Mouse (Mus musculus) MEL (cell line): ENCODE results near the gene Ogg1. TPM values are rescaled to one million over a fixed set of nuclear protein-coding genes. Genes with fewer than 3 reads are reported as not detected.

Source experiments
- DNase-seq: peaks from one replicate; pipeline ENCODE4 v3.0.0; 2011; ENCODE audit warnings: low read depth, low spot score
- H3K27ac ChIP-seq: 2 replicates; pipeline ENCODE4 v1.5.1; 2012; ENCODE audit warnings: low read depth, mild to moderate bottlenecking, control low read depth, low read length, moderate library complexity; ENCODE audit not compliant: control insufficient read depth
- H3K27me3 ChIP-seq, 2 experiments: fragments of 150-350 bp in 1 of 2; sonication (generic) in 1 of 2; 2 replicates each; pipeline ENCODE4 v1.6.1; 2012; ENCODE audit warnings: low read length in 2 of 2, mild to moderate bottlenecking in 2 of 2, improper control_type of control experiment in 1 of 2, moderate library complexity in 1 of 2; ENCODE audit not compliant: insufficient read depth in 2 of 2, control insufficient read depth in 1 of 2
- H3K36me3 ChIP-seq, 2 experiments: 2 replicates each; pipeline ENCODE4 v1.6.1; 2012 to 2014; ENCODE audit warnings: low read length in 2 of 2, improper control_type of control experiment in 1 of 2, inconsistent platforms in 1 of 2, mild to moderate bottlenecking in 1 of 2; ENCODE audit not compliant: insufficient read depth in 2 of 2, control insufficient read depth in 1 of 2
- H3K4me1 ChIP-seq, 2 experiments: fragments of 150-350 bp in 1 of 2; sonication (generic) in 1 of 2; 2 replicates each; pipeline ENCODE4 v1.6.1; 2012; ENCODE audit warnings: low read length in 2 of 2, improper control_type of control experiment in 1 of 2, mild to moderate bottlenecking in 1 of 2; ENCODE audit not compliant: insufficient read depth in 2 of 2, control insufficient read depth in 1 of 2
- H3K4me3 ChIP-seq, 2 experiments: fragments of 150-350 bp in 1 of 2; sonication (generic) in 1 of 2; 2 replicates each; pipeline ENCODE4 v1.5.1; 2012; ENCODE audit warnings: low read depth in 2 of 2, low read length in 2 of 2, mild to moderate bottlenecking in 2 of 2, moderate library complexity in 2 of 2, control low read depth in 1 of 2, improper control_type of control experiment in 1 of 2; ENCODE audit not compliant: control insufficient read depth in 1 of 2, insufficient read depth in 1 of 2
- H3K79me2 ChIP-seq: 2 replicates; pipeline ENCODE4 v1.6.1; 2012; ENCODE audit warnings: mild to moderate bottlenecking, low read length, moderate library complexity; ENCODE audit not compliant: control insufficient read depth, poor library complexity, insufficient read depth
- H3K9ac ChIP-seq: 2 replicates; pipeline ENCODE4 v1.6.1; 2012; ENCODE audit warnings: low read depth, mild to moderate bottlenecking, control low read depth, low read length, moderate library complexity; ENCODE audit not compliant: control insufficient read depth, poor library complexity, severe bottlenecking
- H3K9me3 ChIP-seq: fragments of 150-350 bp; sonication (generic); replicated peaks from 2 replicates; pipeline ENCODE4 v1.6.1; 2012; ENCODE audit warnings: mild to moderate bottlenecking, low read length, improper control_type of control experiment, moderate library complexity; ENCODE audit not compliant: insufficient read depth
- BHLHE40 ChIP-seq: IDR thresholded peaks from 2 replicates; pipeline ENCODE4 v1.6.1; 2012; ENCODE audit warnings: low read depth, mild to moderate bottlenecking, inconsistent platforms, low read length, improper control_type of control experiment, borderline replicate concordance
- CHD1 ChIP-seq: IDR thresholded peaks from 2 replicates; pipeline ENCODE4 v1.6.1; 2012; ENCODE audit warnings: low read depth, mild to moderate bottlenecking, inconsistent platforms, low read length, improper control_type of control experiment
- E2F4 ChIP-seq: IDR thresholded peaks from 2 replicates; pipeline ENCODE4 v1.6.1; 2011; ENCODE audit warnings: low read depth, low read length, improper control_type of control experiment, borderline replicate concordance
- EP300 ChIP-seq, 2 experiments: IDR thresholded peaks; 2 replicates each; pipeline ENCODE4 v1.6.1; 2011; ENCODE audit warnings: improper control_type of control experiment in 2 of 2, low read length in 2 of 2, low read depth in 1 of 2, mild to moderate bottlenecking in 1 of 2
- ETS1 ChIP-seq: IDR thresholded peaks from 2 replicates; pipeline ENCODE4 v1.6.1; 2012; ENCODE audit warnings: low read depth, mild to moderate bottlenecking, inconsistent platforms, low read length, improper control_type of control experiment, moderate library complexity
- GABPA ChIP-seq: IDR thresholded peaks from 2 replicates; pipeline ENCODE4 v1.6.1; 2012; ENCODE audit warnings: low read depth, mild to moderate bottlenecking, inconsistent platforms, low read length, improper control_type of control experiment, moderate library complexity
- JUND ChIP-seq: IDR thresholded peaks from 2 replicates; pipeline ENCODE4 v1.6.1; 2011; ENCODE audit warnings: low read depth, mild to moderate bottlenecking, improper control_type of control experiment, low read length
- MAFK ChIP-seq: IDR thresholded peaks from 2 replicates; pipeline ENCODE4 v1.6.1; 2011; ENCODE audit warnings: low read depth, mild to moderate bottlenecking, low read length, improper control_type of control experiment, borderline replicate concordance
- MXI1 ChIP-seq: IDR thresholded peaks from 2 replicates; pipeline ENCODE4 v1.6.1; 2011; ENCODE audit warnings: mild to moderate bottlenecking, low read depth, low read length, improper control_type of control experiment
- MYB ChIP-seq: IDR thresholded peaks from 2 replicates; pipeline ENCODE4 v1.6.1; 2011; ENCODE audit warnings: mild to moderate bottlenecking, low read depth, low read length, improper control_type of control experiment
- MYC ChIP-seq: IDR thresholded peaks from 2 replicates; pipeline ENCODE4 v1.6.1; 2011; ENCODE audit warnings: low read depth, mild to moderate bottlenecking, low read length, improper control_type of control experiment, moderate library complexity
- NRF1 ChIP-seq: IDR thresholded peaks from 2 replicates; pipeline ENCODE4 v1.6.1; 2014; ENCODE audit warnings: low read depth, mild to moderate bottlenecking, inconsistent platforms, low read length, improper control_type of control experiment, moderate library complexity; ENCODE audit not compliant: poor library complexity, insufficient read depth, severe bottlenecking
- POLR2A ChIP-seq, 2 experiments: IDR thresholded peaks; 2 replicates each; pipeline ENCODE4 v1.6.1; 2011 to 2012; ENCODE audit warnings: low read length in 2 of 2, mild to moderate bottlenecking in 2 of 2, control low read depth in 1 of 2, improper control_type of control experiment in 1 of 2, low read depth in 1 of 2, moderate library complexity in 1 of 2; ENCODE audit not compliant: control insufficient read depth in 1 of 2, insufficient read depth in 1 of 2, poor library complexity in 1 of 2
- POLR2AphosphoS5 ChIP-seq: IDR thresholded peaks from 2 replicates; pipeline ENCODE4 v1.6.1; 2012; ENCODE audit warnings: low read depth, borderline replicate concordance, mild to moderate bottlenecking, inconsistent platforms, low read length, moderate library complexity, mixed read lengths
- RAD21 ChIP-seq: IDR thresholded peaks from 2 replicates; pipeline ENCODE4 v1.6.1; 2011; ENCODE audit warnings: mild to moderate bottlenecking, low read depth, low read length, improper control_type of control experiment
- SIN3A ChIP-seq: IDR thresholded peaks from 2 replicates; pipeline ENCODE4 v1.6.1; 2012; ENCODE audit warnings: low read length, improper control_type of control experiment, inconsistent platforms
- TAL1 ChIP-seq: IDR thresholded peaks from 2 replicates; pipeline ENCODE4 v1.6.1; 2012; ENCODE audit warnings: mild to moderate bottlenecking, inconsistent platforms, low read length, moderate library complexity, mixed read lengths
- UBTF ChIP-seq: IDR thresholded peaks from 2 replicates; pipeline ENCODE4 v1.6.1; 2012; ENCODE audit warnings: low read depth, mild to moderate bottlenecking, inconsistent platforms, low read length, improper control_type of control experiment, moderate library complexity, borderline replicate concordance; ENCODE audit not compliant: insufficient read depth
- USF1 ChIP-seq: IDR thresholded peaks from 2 replicates; pipeline ENCODE4 v1.6.1; 2014; ENCODE audit warnings: low read depth, mild to moderate bottlenecking, inconsistent platforms, low read length, improper control_type of control experiment, moderate library complexity
- ZKSCAN1 ChIP-seq: IDR thresholded peaks from 2 replicates; pipeline ENCODE4 v1.6.1; 2012; ENCODE audit warnings: low read depth, mild to moderate bottlenecking, inconsistent platforms, low read length, improper control_type of control experiment, moderate library complexity
- ZMIZ1 ChIP-seq: IDR thresholded peaks from 2 replicates; pipeline ENCODE4 v1.6.1; 2012; ENCODE audit warnings: low read depth, mild to moderate bottlenecking, inconsistent platforms, low read length, improper control_type of control experiment, moderate library complexity
- ZNF384 ChIP-seq: IDR thresholded peaks from 2 replicates; pipeline ENCODE4 v1.6.1; 2012; ENCODE audit warnings: low read depth, mild to moderate bottlenecking, inconsistent platforms, low read length, improper control_type of control experiment
- polyA plus RNA-seq, 2 experiments: library from polyadenylated mRNA; stranded (reverse) in 1 of 2; unstranded in 1 of 2; fragments of >175 nt in 1 of 2; fragments of >200 nt in 1 of 2; gene quantifications; 2 replicates each; pipeline versions ENCODE4 v1.2.1 to v1.2.4; 2012; ENCODE audit warnings: low replicate concordance in 2 of 2, low read depth in 1 of 2; ENCODE audit not compliant: insufficient read length in 2 of 2, insufficient read depth in 1 of 2, missing spikeins in 1 of 2
- total RNA-seq: library from RNA; depleted of rRNA; stranded (reverse); fragments of 300-350 nt; gene quantifications from 2 replicates; pipeline ENCODE4 v1.2.3, GENCODE M21; 2012

Ogg1 gene
- total and polyA plus RNA-seq, 3 experiments = 8.7 to 20.0 TPM; not detected in 1

DNA sequence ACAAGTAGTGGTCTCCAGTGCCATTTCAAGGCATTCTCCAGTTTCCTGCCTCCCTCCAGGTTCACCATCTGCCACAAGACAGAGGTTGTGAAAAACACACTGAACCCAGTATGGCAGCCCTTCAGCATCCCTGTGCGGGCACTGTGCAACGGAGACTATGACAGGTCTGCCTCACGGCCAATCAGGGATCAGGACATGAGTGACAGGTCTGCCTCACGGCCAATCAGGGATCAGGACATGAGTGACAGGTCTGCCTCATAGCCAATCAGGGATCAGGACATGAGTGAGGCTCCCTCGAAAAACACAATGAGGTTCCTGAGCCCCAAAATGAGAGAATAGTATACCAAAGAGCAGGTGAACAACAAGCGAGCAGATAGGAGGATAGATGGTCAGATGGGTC lies 36.4 kb upstream of the Ogg1 start:
- Histone ChIP-seq H3K4me1 (peaks cover 12 to 23% of the 10 kb centered on the region in 2 experiments), H3K36me3 (peaks cover 0 to 19% of the 10 kb centered on the region in 2 experiments; a peak in 2 of 4 replicates), H3K27me3 (no peaks in the 10 kb centered on the region), H3K27ac (no peak overlapping the region), H3K9ac (no peak overlapping the region), H3K79me2 (no peaks in the 10 kb centered on the region), H3K4me3 (no peak overlapping the region), H3K9me3 (no peaks in the 10 kb centered on the region)
- DNase-seq = no peak
- TF ChIP-seq TAL1 (no peak), CHD1 (no peak)

DNA sequence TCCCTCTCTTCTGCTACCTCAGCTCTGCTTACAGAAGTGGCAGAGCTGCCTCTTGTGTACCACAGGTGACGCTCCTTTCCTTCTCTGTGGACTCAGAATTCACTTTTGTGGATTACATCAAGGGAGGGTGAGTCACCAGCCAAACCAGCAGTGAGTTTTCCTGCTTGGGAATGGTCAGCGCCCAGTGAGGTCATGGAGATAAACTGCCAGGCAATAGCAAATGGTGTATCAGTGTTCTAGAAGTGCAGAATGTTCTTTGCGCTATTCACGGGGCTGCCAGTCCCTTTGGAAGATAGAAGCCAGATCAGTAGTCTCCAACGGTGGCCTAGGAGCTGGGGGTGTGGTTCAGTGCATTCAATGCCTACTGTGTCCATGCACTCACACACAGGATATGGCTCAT lies 33.8 kb upstream of the Ogg1 start:
- no peak for TF ChIP-seq UBTF
- no peak for TF ChIP-seq ETS1
- no peak for TF ChIP-seq MAFK
- TF ChIP-seq MXI1 = no peak
- no peak for TF ChIP-seq POLR2A (IDR thresholded peaks at IDR 0.05; ENCODE audit: control insufficient read depth in 1 of 2, insufficient read depth in 1 of 2, low read depth in 1 of 2, low read length in 2 of 2, poor library complexity in 1 of 2)
- H3K79me2 ChIP-seq = no peaks in the 10 kb centered on the region
- no peak overlapping the region for H3K27ac ChIP-seq
- no peak for DNase-seq
- H3K9ac ChIP-seq = no peak overlapping the region
- no peaks in the 10 kb centered on the region for H3K9me3 ChIP-seq
- no peaks in the 10 kb centered on the region for H3K27me3 ChIP-seq
- H3K4me1 ChIP-seq = peaks cover 9 to 16% of the 10 kb centered on the region in 2 experiments
- H3K4me3 ChIP-seq = no peak overlapping the region
- peaks cover 0 to 9% of the 10 kb centered on the region in 2 experiments; a peak in 2 of 4 replicates for H3K36me3 ChIP-seq

DNA sequence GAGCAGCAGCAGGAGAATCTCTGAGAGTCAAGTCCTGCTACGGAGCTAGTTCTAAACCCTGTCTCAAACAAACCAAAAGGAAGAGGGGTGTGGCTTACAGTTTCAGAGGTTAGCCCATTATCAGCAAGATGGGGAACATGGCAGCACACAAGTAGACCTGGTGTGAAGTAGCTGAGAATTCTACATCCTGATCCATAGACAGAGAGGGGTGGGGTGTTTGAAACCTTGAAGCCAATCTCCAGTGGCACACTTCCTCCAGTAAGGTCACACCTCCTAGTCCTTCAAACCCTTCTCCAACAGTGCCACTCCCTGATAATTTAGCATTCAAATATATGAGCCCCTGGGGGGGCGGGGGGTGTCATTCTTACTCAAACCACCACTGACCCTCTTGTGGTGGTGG lies 30.7 kb upstream of the Ogg1 start:
- DNase-seq = peak; percentile 50
- Histone ChIP-seq H3K27me3 (no peaks in the 10 kb centered on the region), H3K9me3 (no peaks in the 10 kb centered on the region), H3K4me3 (no peak overlapping the region), H3K9ac (no peak overlapping the region), H3K27ac (no peak overlapping the region), H3K4me1 (peaks cover 14 to 19% of the 10 kb centered on the region in 2 experiments), H3K79me2 (no peaks in the 10 kb centered on the region), H3K36me3 (peaks cover 0 to 13% of the 10 kb centered on the region in 2 experiments; a peak in 2 of 4 replicates)
- TF ChIP-seq EP300 (IDR thresholded peaks at IDR 0.05; ENCODE audit: low read depth in 1 of 2, low read length in 2 of 2) = no peak
- no peak for TF ChIP-seq POLR2A (IDR thresholded peaks at IDR 0.05; ENCODE audit: control insufficient read depth in 1 of 2, insufficient read depth in 1 of 2, low read depth in 1 of 2, low read length in 2 of 2, poor library complexity in 1 of 2)
- TF ChIP-seq USF1 = no peak
- no peak for TF ChIP-seq ZMIZ1
- TF ChIP-seq CHD1 = no peak
- TF ChIP-seq POLR2AphosphoS5 = no peak
- no peak for TF ChIP-seq RAD21
- TF ChIP-seq NRF1 = no peak
- no peak for TF ChIP-seq ZKSCAN1
- TF ChIP-seq MYB = no peak
- no peak for TF ChIP-seq JUND
- TF ChIP-seq BHLHE40 = no peak
- TF ChIP-seq UBTF = no peak
- no peak for TF ChIP-seq ZNF384
- TF ChIP-seq SIN3A = no peak
- TF ChIP-seq MXI1 = no peak
- TF ChIP-seq MYC = no peak
- TF ChIP-seq GABPA = no peak
- no peak for TF ChIP-seq E2F4
- no peak for TF ChIP-seq MAFK
